Mouse (Mus musculus) ES-Bruce4 (cell line): ENCODE measurements at regions not wholly inside any gene's neighbourhood (a gene's known extent, or its start where the extent isn't known, plus 50 kb on each side); places are given as distances from the start of the nearest gene placed in this dataset.

ENCODE experiments used
- CTCF ChIP-seq: IDR thresholded peaks from one replicate; pipeline ENCODE4 v1.8.1; 2011; ENCODE audit warnings: low read depth, low read length
- POLR2A ChIP-seq: IDR thresholded peaks from one replicate; pipeline ENCODE4 v1.8.1; 2011; ENCODE audit warnings: low read length; ENCODE audit not compliant: insufficient read depth

GRCm38 (mm10) chr6:117241206-117241605 is 72.9 kb downstream of the Cxcl12 start:
- TF ChIP-seq CTCF (no peak), POLR2A (no peak)
